8 mouse cellular contexts compared by ENCODE assay signal in the genomic region with DNA sequence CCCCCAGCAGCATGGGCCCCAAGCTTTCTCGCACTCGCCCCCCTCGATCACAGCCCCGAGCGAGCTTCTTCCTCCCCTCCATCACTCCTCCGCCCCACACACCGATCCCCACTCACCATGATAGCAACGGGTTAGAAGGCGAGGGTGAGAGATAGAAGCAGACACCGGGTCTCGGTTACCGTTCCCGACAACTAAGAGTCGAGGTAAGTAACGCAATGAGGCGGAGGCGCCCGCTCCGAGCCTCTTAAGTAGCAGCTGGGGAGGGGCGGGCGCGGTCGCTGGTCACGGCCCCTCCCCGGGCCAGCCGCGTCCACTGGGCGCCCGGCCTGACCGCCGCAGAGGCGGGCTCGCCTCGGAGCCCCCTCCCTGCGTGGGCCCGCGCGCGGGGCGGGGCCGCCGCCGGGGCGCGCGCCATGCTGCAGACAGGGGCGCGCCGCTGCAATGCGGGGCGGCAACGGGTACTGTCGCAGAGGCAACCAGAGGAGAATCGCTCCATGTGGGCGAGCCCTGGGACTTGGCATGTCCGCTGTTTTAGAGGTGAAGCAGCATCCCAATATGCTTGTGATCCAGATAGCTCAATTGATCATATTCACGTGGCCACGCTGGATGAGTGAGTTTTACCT. TPM values are rescaled to one million over a fixed set of nuclear protein-coding genes. Genes with fewer than 3 reads are reported as not detected.
DNase-seq lines count a peak whose midpoint lies in the region; ATAC-seq and TF ChIP-seq lines count a peak whose summit lies in the region.

Gene Tuba1b, minus strand, starts transcription at position 349 of the 623 bp plus-strand sequence.

- peak; percentile 83 for ATAC-seq in megakaryocyte, adult 5-6 weeks (ENCODE audit: poor library complexity, severe bottlenecking)

- peak; percentile 89 for DNase-seq in adipocyte (ENCODE audit: low spot score)
- peak; percentile 90 for DNase-seq in gastrocnemius, postnatal 10 days
- DNase-seq in induced T-regulatory cell, adult 2 months (ENCODE audit: low read depth), result peak; percentile 92
- peak; percentile 84 to 95 for DNase-seq in left cerebral cortex, adult 8-10 months (ENCODE audit: low spot score in 2 of 2)
- DNase-seq in right cerebral cortex, adult 18-20 months, result peak; percentile 95
- DNase-seq in urinary bladder, postnatal 10 days (ENCODE audit: low spot score), result peak; percentile 64

- H3K27ac ChIP-seq in cortical plate, adult 2 months (ENCODE audit: insufficient read depth, low read length), result peak within 1 kb of the TSS; percentile 89

- H3K4me1 ChIP-seq in cortical plate, adult 2 months (ENCODE audit: control insufficient read depth, insufficient read depth, low read length), result peaks cover 2% of the 10 kb centered on the region; the same call in 1 of the 2 replicates

- H3K4me3 ChIP-seq in cortical plate, adult 2 months (ENCODE audit: insufficient read depth, low read length), result peak within 1 kb of the TSS; percentile 73

- TF ChIP-seq CTCF in cortical plate, adult 2 months (IDR thresholded peaks at IDR 0.05; ENCODE audit: extremely low read depth, insufficient read depth, low read length), result no peak

- peak; percentile 69 for TF ChIP-seq POLR2A in cortical plate, adult 2 months (IDR thresholded peaks at IDR 0.05; ENCODE audit: extremely low read depth, insufficient read depth, low read length)

RNA-seq across cellular contexts. Expression of gene Tuba1b, which starts in this region (rescaled TPM):
- polyA plus RNA-seq in cortical plate, adult 2 months (2012; rRNA removed), result 1,160 and 1,231 TPM in 2 replicates
- total RNA-seq in gastrocnemius, postnatal 10 days (2021), result 100 to 1,000 TPM; 188 to 204 TPM
- 100 to 1,000 TPM; 560 to 600 (median 569) TPM for total RNA-seq in left cerebral cortex, adult 8-10 months (2022)
- total RNA-seq in megakaryocyte, adult 5-6 weeks (2015), result 2,048 and 2,084 TPM in 2 replicates
- 628 and 646 TPM in 2 replicates for total RNA-seq in megakaryocyte, adult 5-6 weeks (2017)

Comparison
In these comparisons a context has a peak if more than half of its experiments do, and no peak if none do; other contexts are left out.
1. Peak in every context shown above with its lines: DNase-seq, ATAC-seq, H3K4me3 ChIP-seq and H3K27ac ChIP-seq.